Mouse (Mus musculus): Measurements from ENCODE around the gene Gabrg3. TPM values are rescaled to one million over a fixed set of nuclear protein-coding genes. Genes with fewer than 3 reads are reported as not detected.

Gabrg3 gene
- polyA plus RNA-seq (2012; fragmentation: generic; extraction: Trizol), result not detected

DNA sequence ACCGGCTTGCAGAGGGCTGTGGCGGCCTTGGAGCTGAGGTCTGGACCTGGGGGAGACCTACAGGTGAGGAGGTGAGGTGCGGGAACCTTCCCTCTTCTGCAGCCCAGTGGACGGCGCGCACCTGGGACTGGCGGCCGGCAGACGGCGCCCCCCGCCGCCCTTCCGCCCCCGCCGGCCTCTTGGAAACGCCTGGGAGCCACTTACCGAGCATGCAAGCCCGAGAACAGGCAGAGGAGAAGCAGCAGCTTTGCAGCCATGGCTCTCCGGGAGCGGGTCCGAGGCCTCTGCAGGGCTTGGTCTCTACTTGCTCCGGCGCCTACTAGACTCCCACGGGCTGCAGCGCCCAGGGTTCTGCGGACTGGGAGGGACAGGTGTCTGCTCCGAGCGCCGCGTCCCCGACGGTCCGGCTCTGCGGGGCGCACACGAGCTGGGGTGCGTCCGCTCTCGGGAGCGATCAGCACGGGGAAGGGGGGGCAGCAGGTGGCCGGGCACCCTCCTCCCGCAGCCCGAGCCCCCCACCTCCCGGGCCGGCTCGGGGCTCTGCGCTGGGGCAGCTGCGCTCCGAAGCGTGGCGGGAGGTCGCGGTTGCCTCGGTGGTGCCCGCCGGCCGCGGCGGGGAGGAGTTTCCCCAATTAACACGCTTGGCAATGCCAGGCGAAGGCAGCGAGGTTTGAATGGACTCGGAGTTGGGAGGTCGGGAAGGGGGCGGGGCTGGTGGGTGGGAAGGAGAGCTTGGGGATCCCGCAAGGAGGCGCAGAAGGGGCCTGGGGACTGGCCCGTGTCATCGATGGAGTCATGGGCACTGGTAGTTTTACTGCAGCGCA lies at the start of gene Gabrg3:
Gabrg3 (minus strand) TSS at position 672 of the 824 bp plus-strand sequence.

DNA sequence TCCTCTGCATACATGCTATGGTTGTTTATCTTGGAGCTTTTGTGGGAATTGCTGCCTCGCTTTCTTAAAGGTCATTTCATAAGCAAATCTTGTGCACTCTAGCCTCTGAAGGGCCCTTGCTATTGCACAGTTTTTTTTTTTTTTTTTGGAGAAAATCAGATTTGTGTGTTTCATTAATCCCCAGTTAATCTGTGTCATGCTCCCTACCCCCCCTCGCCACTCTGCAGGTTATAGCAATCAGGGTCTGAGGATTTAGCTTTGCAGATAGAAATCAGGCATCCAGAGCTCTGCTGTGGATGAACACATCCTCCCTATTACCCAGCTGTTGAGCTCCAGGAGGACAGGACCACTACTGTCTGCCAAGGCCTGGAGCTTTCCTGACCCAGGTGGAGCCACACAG lies 32.4 kb upstream of the Gabrg3 start, which contains the start of gene Gabrb3:
Gabrb3 (plus strand) TSS at position 301 of the 400 bp plus-strand sequence.

Other genes with a start within 250 kb of the Gabrg3 start
- gene Gabrb3, start 32.5 kb upstream of the Gabrg3 start, polyA plus RNA-seq (2012; fragmentation: generic; extraction: Trizol), result not detected
- not detected for gene Gabra5, start 122.9 kb upstream of the Gabrg3 start, polyA plus RNA-seq (2012; fragmentation: generic; extraction: Trizol)

Data from C3H10T1/2 (cell line).